Mouse (Mus musculus): ENCODE measurements at regions not wholly inside any gene's neighbourhood (a gene's known extent, or its start where the extent isn't known, plus 50 kb on each side); places are given as distances from the start of the nearest gene placed in this dataset.

GRCm38 (mm10) chr10:98651599-98651998, 262.6 kb upstream of the Atp2b1 start:
- no peak for DNase-seq (ENCODE audit: low spot score)

- DNase-seq (ENCODE audit: low spot score): no peak
Measured at GRCm38 (mm10) chr10:98652084-98652483, 262.1 kb upstream of the Atp2b1 start.

- DNase-seq (ENCODE audit: low spot score): peak; percentile 11
Measured at GRCm38 (mm10) chr10:98660747-98661146, 253.5 kb upstream of the Atp2b1 start.

- no peak for DNase-seq (ENCODE audit: low spot score)
Measured at GRCm38 (mm10) chr10:98665936-98666505, 248.2 kb upstream of the Atp2b1 start.

- DNase-seq (ENCODE audit: low spot score): no peak
Measured at GRCm38 (mm10) chr10:98667728-98668127, 246.5 kb upstream of the Atp2b1 start.

- peak; percentile 34 for DNase-seq (ENCODE audit: low spot score)
Measured at GRCm38 (mm10) chr10:98674131-98674530, 240.1 kb upstream of the Atp2b1 start.

- DNase-seq (ENCODE audit: low spot score): no peak
Measured at GRCm38 (mm10) chr10:98676907-98677306, 237.3 kb upstream of the Atp2b1 start.

GRCm38 (mm10) chr10:98678234-98678633, 236.0 kb upstream of the Atp2b1 start:
- no peak for DNase-seq (ENCODE audit: low spot score)

- no peak for DNase-seq (ENCODE audit: low spot score)
Measured at GRCm38 (mm10) chr10:98682436-98682835, 231.8 kb upstream of the Atp2b1 start.

GRCm38 (mm10) chr10:98684195-98684594, 230.0 kb upstream of the Atp2b1 start:
- DNase-seq (ENCODE audit: low spot score): peak; percentile 10

GRCm38 (mm10) chr10:98684707-98685106, 229.5 kb upstream of the Atp2b1 start:
- no peak for DNase-seq (ENCODE audit: low spot score)

- no peak for DNase-seq (ENCODE audit: low spot score)
Measured at GRCm38 (mm10) chr10:98685739-98686138, 228.5 kb upstream of the Atp2b1 start.

GRCm38 (mm10) chr10:98686370-98686769, 227.8 kb upstream of the Atp2b1 start:
- DNase-seq (ENCODE audit: low spot score): no peak

- no peak for DNase-seq (ENCODE audit: low spot score)
Measured at GRCm38 (mm10) chr10:98691816-98692215, 222.4 kb upstream of the Atp2b1 start.

GRCm38 (mm10) chr10:98694690-98695370, 219.4 kb upstream of the Atp2b1 start:
- no peak for DNase-seq (ENCODE audit: low spot score)

GRCm38 (mm10) chr10:98695371-98695725, 218.9 kb upstream of the Atp2b1 start:
- no peak for DNase-seq (ENCODE audit: low spot score)

- no peak for DNase-seq (ENCODE audit: low spot score)
Measured at GRCm38 (mm10) chr10:98697866-98698265, 216.3 kb upstream of the Atp2b1 start.

- no peak for DNase-seq (ENCODE audit: low spot score)
Measured at GRCm38 (mm10) chr10:98699579-98699978, 214.6 kb upstream of the Atp2b1 start.

- no peak for DNase-seq (ENCODE audit: low spot score)
Measured at GRCm38 (mm10) chr10:98700407-98700806, 213.8 kb upstream of the Atp2b1 start.

- no peak for DNase-seq (ENCODE audit: low spot score)
Measured at GRCm38 (mm10) chr10:98701285-98701684, 212.9 kb upstream of the Atp2b1 start.

- DNase-seq (ENCODE audit: low spot score): no peak
Measured at GRCm38 (mm10) chr10:98702470-98703215, 211.6 kb upstream of the Atp2b1 start.

- DNase-seq (ENCODE audit: low spot score): no peak
Measured at GRCm38 (mm10) chr10:98703642-98704293, 210.4 kb upstream of the Atp2b1 start.

- DNase-seq (ENCODE audit: low spot score): no peak
Measured at GRCm38 (mm10) chr10:98704559-98704958, 209.6 kb upstream of the Atp2b1 start.

Data from ovary, postnatal 14 days (tissue).